Mouse (Mus musculus): ENCODE results near the gene Kcnj15. TPM values are rescaled to one million over a fixed set of nuclear protein-coding genes. Genes with fewer than 3 reads are reported as not detected.

The Kcnj15 gene
- polyA plus RNA-seq, 1 experiment from 2014 or later = 0.14 TPM

- no peaks in the 10 kb centered on the region for H3K27me3 ChIP-seq (replicated peaks)
- no peaks in the 10 kb centered on the region for H3K9me3 ChIP-seq
- no peak overlapping the region for H3K4me2 ChIP-seq (replicated peaks)
- H3K27ac ChIP-seq = no peak overlapping the region
- no peak for ATAC-seq (ENCODE audit: low FRiP score, low read depth)
- no peak overlapping the region for H3K4me3 ChIP-seq
- 51% methylated on average over 4 of the region's 4 CpGs for WGBS
- H3K4me1 ChIP-seq = no peaks in the 10 kb centered on the region
- H3K9ac ChIP-seq = no peak overlapping the region
- no peaks in the 10 kb centered on the region for H3K36me3 ChIP-seq
These were observed 742 bp downstream of the Kcnj15 start for GRCm38 (mm10) chr16:95258100-95258499.

GRCm38 (mm10) chr16:95259505-95259904, 2.1 kb downstream of the Kcnj15 start:
- H3K4me2 ChIP-seq (replicated peaks) = no peak overlapping the region
- no peak overlapping the region for H3K9ac ChIP-seq
- no peaks in the 10 kb centered on the region for H3K36me3 ChIP-seq
- H3K27me3 ChIP-seq (replicated peaks) = no peaks in the 10 kb centered on the region
- no peak for ATAC-seq (ENCODE audit: low FRiP score, low read depth)
- H3K27ac ChIP-seq = no peak overlapping the region
- WGBS = 55% methylated on average over 4 of the region's 4 CpGs
- H3K4me1 ChIP-seq = peaks cover 4% of the 10 kb centered on the region; the same call in 1 of the 2 replicates
- H3K9me3 ChIP-seq = no peaks in the 10 kb centered on the region
- H3K4me3 ChIP-seq = no peak overlapping the region

GRCm38 (mm10) chr16:95260693-95261092, 3.3 kb downstream of the Kcnj15 start:
- H3K4me3 ChIP-seq = no peak overlapping the region
- H3K9me3 ChIP-seq = no peaks in the 10 kb centered on the region
- H3K4me1 ChIP-seq = peaks cover 4% of the 10 kb centered on the region; the same call in 1 of the 2 replicates
- H3K36me3 ChIP-seq = no peaks in the 10 kb centered on the region
- no peak overlapping the region for H3K9ac ChIP-seq
- 73% methylated on average over 5 of the region's 5 CpGs for WGBS
- H3K4me2 ChIP-seq (replicated peaks) = no peak overlapping the region
- ATAC-seq (ENCODE audit: low FRiP score, low read depth) = no peak
- H3K27me3 ChIP-seq (replicated peaks) = no peaks in the 10 kb centered on the region
- H3K27ac ChIP-seq = no peak overlapping the region

- H3K36me3 ChIP-seq = no peaks in the 10 kb centered on the region
- H3K4me1 ChIP-seq = peaks cover 4% of the 10 kb centered on the region; the same call in 1 of the 2 replicates
- H3K9me3 ChIP-seq = no peaks in the 10 kb centered on the region
- no peaks in the 10 kb centered on the region for H3K27me3 ChIP-seq (replicated peaks)
- H3K4me3 ChIP-seq = no peak overlapping the region
- H3K27ac ChIP-seq = no peak overlapping the region
- H3K4me2 ChIP-seq (replicated peaks) = no peak overlapping the region
- no peak for ATAC-seq (ENCODE audit: low FRiP score, low read depth)
- whole genome bisulfite sequencing = 69% methylated on average over 4 of the region's 4 CpGs
- H3K9ac ChIP-seq = no peak overlapping the region
These were observed 4.4 kb downstream of the Kcnj15 start for GRCm38 (mm10) chr16:95261807-95262206.

- H3K36me3 ChIP-seq = no peaks in the 10 kb centered on the region
- 79% methylated on average over 15 of the region's 15 CpGs for WGBS
- H3K4me2 ChIP-seq (replicated peaks) = no peak overlapping the region
- H3K9ac ChIP-seq = no peak overlapping the region
- H3K9me3 ChIP-seq = no peaks in the 10 kb centered on the region
- H3K4me3 ChIP-seq = no peak overlapping the region
- no peaks in the 10 kb centered on the region for H3K27me3 ChIP-seq (replicated peaks)
- H3K4me1 ChIP-seq = peaks cover 4% of the 10 kb centered on the region; the same call in 1 of the 2 replicates
- no peak for ATAC-seq (ENCODE audit: low FRiP score, low read depth)
- no peak overlapping the region for H3K27ac ChIP-seq
These were observed 5.5 kb downstream of the Kcnj15 start for GRCm38 (mm10) chr16:95262706-95263363.

GRCm38 (mm10) chr16:95264324-95264723, 7.0 kb downstream of the Kcnj15 start:
- no peak overlapping the region for H3K4me3 ChIP-seq
- H3K9ac ChIP-seq = no peak overlapping the region
- peaks cover 4% of the 10 kb centered on the region; the same call in 1 of the 2 replicates for H3K4me1 ChIP-seq
- no peak for ATAC-seq (ENCODE audit: low FRiP score, low read depth)
- H3K27me3 ChIP-seq (replicated peaks) = no peaks in the 10 kb centered on the region
- no peaks in the 10 kb centered on the region for H3K36me3 ChIP-seq
- H3K27ac ChIP-seq = no peak overlapping the region
- 68% methylated on average over 5 of the region's 5 CpGs for WGBS
- no peak overlapping the region for H3K4me2 ChIP-seq (replicated peaks)
- no peaks in the 10 kb centered on the region for H3K9me3 ChIP-seq

- H3K36me3 ChIP-seq = no peaks in the 10 kb centered on the region
- ATAC-seq (ENCODE audit: low FRiP score, low read depth) = no peak
- no peak overlapping the region for H3K9ac ChIP-seq
- H3K4me1 ChIP-seq = peaks cover 4% of the 10 kb centered on the region; the same call in 1 of the 2 replicates
- no peak overlapping the region for H3K4me3 ChIP-seq
- no peak overlapping the region for H3K4me2 ChIP-seq (replicated peaks)
- no peaks in the 10 kb centered on the region for H3K9me3 ChIP-seq
- 63% methylated on average over 11 of the region's 11 CpGs for WGBS
- no peak overlapping the region for H3K27ac ChIP-seq
- H3K27me3 ChIP-seq (replicated peaks) = no peaks in the 10 kb centered on the region
These were observed 10.3 kb downstream of the Kcnj15 start for GRCm38 (mm10) chr16:95267481-95268183.

GRCm38 (mm10) chr16:95269610-95270009, 12.3 kb downstream of the Kcnj15 start:
- no peaks in the 10 kb centered on the region for H3K27me3 ChIP-seq (replicated peaks)
- 77% methylated on average over 6 of the region's 6 CpGs for WGBS
- no peak overlapping the region for H3K9ac ChIP-seq
- no peaks in the 10 kb centered on the region for H3K36me3 ChIP-seq
- H3K4me2 ChIP-seq (replicated peaks) = no peak overlapping the region
- no peaks in the 10 kb centered on the region for H3K4me1 ChIP-seq
- no peak for ATAC-seq (ENCODE audit: low FRiP score, low read depth)
- no peaks in the 10 kb centered on the region for H3K9me3 ChIP-seq
- no peak overlapping the region for H3K4me3 ChIP-seq
- no peak overlapping the region for H3K27ac ChIP-seq

- no peaks in the 10 kb centered on the region for H3K9me3 ChIP-seq
- H3K4me3 ChIP-seq = no peak overlapping the region
- no peak overlapping the region for H3K27ac ChIP-seq
- no peak overlapping the region for H3K4me2 ChIP-seq (replicated peaks)
- no peaks in the 10 kb centered on the region for H3K36me3 ChIP-seq
- no peak overlapping the region for H3K9ac ChIP-seq
- H3K27me3 ChIP-seq (replicated peaks) = no peaks in the 10 kb centered on the region
- no peaks in the 10 kb centered on the region for H3K4me1 ChIP-seq
- no peak for ATAC-seq (ENCODE audit: low FRiP score, low read depth)
- 89% methylated on average over 2 of the region's 2 CpGs for WGBS
These were observed 15.7 kb downstream of the Kcnj15 start for GRCm38 (mm10) chr16:95273101-95273500.

- 88% methylated on average over 10 of the region's 10 CpGs for WGBS
- ATAC-seq (ENCODE audit: low FRiP score, low read depth) = no peak
- Histone ChIP-seq H3K9ac (no peak overlapping the region), H3K4me3 (no peak overlapping the region), H3K4me2 (replicated peaks) (no peak overlapping the region), H3K9me3 (no peaks in the 10 kb centered on the region), H3K27me3 (replicated peaks) (no peaks in the 10 kb centered on the region), H3K27ac (no peak overlapping the region), H3K4me1 (no peaks in the 10 kb centered on the region), H3K36me3 (no peaks in the 10 kb centered on the region)
These were observed 18.6 kb downstream of the Kcnj15 start for GRCm38 (mm10) chr16:95275713-95276502.

- Histone ChIP-seq H3K27me3 (replicated peaks) (no peaks in the 10 kb centered on the region), H3K4me2 (replicated peaks) (no peak overlapping the region), H3K9ac (no peak overlapping the region), H3K9me3 (no peaks in the 10 kb centered on the region), H3K4me1 (no peaks in the 10 kb centered on the region), H3K4me3 (no peak overlapping the region), H3K36me3 (no peaks in the 10 kb centered on the region), H3K27ac (no peak overlapping the region)
- no peak for ATAC-seq (ENCODE audit: low FRiP score, low read depth)
- WGBS = 82% methylated on average over 3 of the region's 3 CpGs
These were observed 21.7 kb downstream of the Kcnj15 start for GRCm38 (mm10) chr16:95279015-95279414.

GRCm38 (mm10) chr16:95280338-95280737, 23.0 kb downstream of the Kcnj15 start:
- no peak for ATAC-seq (ENCODE audit: low FRiP score, low read depth)
- no peak overlapping the region for H3K4me3 ChIP-seq
- no peak overlapping the region for H3K9ac ChIP-seq
- no peaks in the 10 kb centered on the region for H3K36me3 ChIP-seq
- H3K27ac ChIP-seq = no peak overlapping the region
- no peaks in the 10 kb centered on the region for H3K27me3 ChIP-seq (replicated peaks)
- 92% methylated on average over 3 of the region's 3 CpGs for WGBS
- no peaks in the 10 kb centered on the region for H3K9me3 ChIP-seq
- H3K4me2 ChIP-seq (replicated peaks) = no peak overlapping the region
- no peaks in the 10 kb centered on the region for H3K4me1 ChIP-seq

All from neural tube, embryonic 12.5 days (tissue).